Mouse (Mus musculus): ENCODE measurements at regions not wholly inside any gene's neighbourhood (a gene's known extent, or its start where the extent isn't known, plus 50 kb on each side); places are given as distances from the start of the nearest gene placed in this dataset.
A peak's percentile ranks its signal among the peaks of the same experiment; 100 is the strongest.

- no peak overlapping the region for H3K27ac ChIP-seq (ENCODE audit: insufficient read depth, low read length)
- 42% methylated on average over 5 of the region's 5 CpGs for WGBS
- DNase-seq = peak in 1 of 2 experiments; percentile 2
- no peaks in the 10 kb centered on the region for H3K27me3 ChIP-seq (ENCODE audit: control insufficient read depth, insufficient read depth, low read length)
- TF ChIP-seq POLR2A (IDR thresholded peaks at IDR 0.05; ENCODE audit: borderline replicate concordance, insufficient read depth, low read length) = no peak
- H3K4me1 ChIP-seq (ENCODE audit: control insufficient read depth, insufficient read depth, low read length) = no peaks in the 10 kb centered on the region
- no peak overlapping the region for H3K4me3 ChIP-seq (replicated peaks; ENCODE audit: insufficient read depth, low read depth, low read length)
Observed at GRCm38 (mm10) chr4:98215218-98215617, 167.9 kb downstream of the Tm2d1 start.

- Histone ChIP-seq H3K27me3 (ENCODE audit: control insufficient read depth, insufficient read depth, low read length) (no peaks in the 10 kb centered on the region), H3K27ac (ENCODE audit: insufficient read depth, low read length) (no peak overlapping the region), H3K4me3 (replicated peaks; ENCODE audit: insufficient read depth, low read depth, low read length) (no peak overlapping the region), H3K4me1 (ENCODE audit: control insufficient read depth, insufficient read depth, low read length) (no peaks in the 10 kb centered on the region)
- DNase-seq = no peak
- TF ChIP-seq POLR2A (IDR thresholded peaks at IDR 0.05; ENCODE audit: borderline replicate concordance, insufficient read depth, low read length) (no peak), CTCF (IDR thresholded peaks at IDR 0.05; ENCODE audit: borderline replicate concordance, insufficient read depth, low read depth, low read length) (no peak)
- WGBS = 77% methylated on average over 8 of the region's 8 CpGs
Observed at GRCm38 (mm10) chr4:98207446-98207845, 175.7 kb downstream of the Tm2d1 start.

- no peaks in the 10 kb centered on the region for H3K27me3 ChIP-seq (ENCODE audit: control insufficient read depth, insufficient read depth, low read length)
- H3K27ac ChIP-seq (ENCODE audit: insufficient read depth, low read length) = no peak overlapping the region
- TF ChIP-seq POLR2A (IDR thresholded peaks at IDR 0.05; ENCODE audit: borderline replicate concordance, insufficient read depth, low read length) (no peak), CTCF (IDR thresholded peaks at IDR 0.05; ENCODE audit: borderline replicate concordance, insufficient read depth, low read depth, low read length) (no peak)
- no peaks in the 10 kb centered on the region for H3K4me1 ChIP-seq (ENCODE audit: control insufficient read depth, insufficient read depth, low read length)
- H3K4me3 ChIP-seq (replicated peaks; ENCODE audit: insufficient read depth, low read depth, low read length) = no peak overlapping the region
- 48% methylated on average over 6 of the region's 6 CpGs for WGBS
- no peak for DNase-seq
Observed at GRCm38 (mm10) chr4:98206245-98206970, 176.7 kb downstream of the Tm2d1 start.

- no peak for DNase-seq
- TF ChIP-seq CTCF (IDR thresholded peaks at IDR 0.05; ENCODE audit: borderline replicate concordance, insufficient read depth, low read depth, low read length) = no peak
- no peak for TF ChIP-seq POLR2A (IDR thresholded peaks at IDR 0.05; ENCODE audit: borderline replicate concordance, insufficient read depth, low read length)
- Histone ChIP-seq H3K27ac (ENCODE audit: insufficient read depth, low read length) (no peak overlapping the region), H3K4me3 (replicated peaks; ENCODE audit: insufficient read depth, low read depth, low read length) (no peak overlapping the region), H3K27me3 (ENCODE audit: control insufficient read depth, insufficient read depth, low read length) (no peaks in the 10 kb centered on the region), H3K4me1 (ENCODE audit: control insufficient read depth, insufficient read depth, low read length) (no peaks in the 10 kb centered on the region)
- WGBS = 82% methylated on average over 3 of the region's 3 CpGs
Observed at GRCm38 (mm10) chr4:98203129-98203528, 180.0 kb downstream of the Tm2d1 start.

GRCm38 (mm10) chr4:98202232-98202631 lies 180.9 kb downstream of the Tm2d1 start:
- H3K27me3 ChIP-seq (ENCODE audit: control insufficient read depth, insufficient read depth, low read length) = no peaks in the 10 kb centered on the region
- no peak overlapping the region for H3K27ac ChIP-seq (ENCODE audit: insufficient read depth, low read length)
- H3K4me1 ChIP-seq (ENCODE audit: control insufficient read depth, insufficient read depth, low read length) = no peaks in the 10 kb centered on the region
- WGBS = 92% methylated on average over 2 of the region's 2 CpGs
- H3K4me3 ChIP-seq (replicated peaks; ENCODE audit: insufficient read depth, low read depth, low read length) = no peak overlapping the region
- TF ChIP-seq CTCF (IDR thresholded peaks at IDR 0.05; ENCODE audit: borderline replicate concordance, insufficient read depth, low read depth, low read length) = no peak
- TF ChIP-seq POLR2A (IDR thresholded peaks at IDR 0.05; ENCODE audit: borderline replicate concordance, insufficient read depth, low read length) = no peak
- DNase-seq = no peak

- no peaks in the 10 kb centered on the region for H3K4me1 ChIP-seq (ENCODE audit: control insufficient read depth, insufficient read depth, low read length)
- 20% methylated on average over 3 of the region's 3 CpGs for WGBS
- TF ChIP-seq CTCF (IDR thresholded peaks at IDR 0.05; ENCODE audit: borderline replicate concordance, insufficient read depth, low read depth, low read length) = no peak
- TF ChIP-seq POLR2A (IDR thresholded peaks at IDR 0.05; ENCODE audit: borderline replicate concordance, insufficient read depth, low read length) = no peak
- H3K27ac ChIP-seq (ENCODE audit: insufficient read depth, low read length) = no peak overlapping the region
- peak; percentile 13 to 56 for DNase-seq
- no peaks in the 10 kb centered on the region for H3K27me3 ChIP-seq (ENCODE audit: control insufficient read depth, insufficient read depth, low read length)
- no peak overlapping the region for H3K4me3 ChIP-seq (replicated peaks; ENCODE audit: insufficient read depth, low read depth, low read length)
Observed at GRCm38 (mm10) chr4:98201102-98201501, 182.0 kb downstream of the Tm2d1 start.

GRCm38 (mm10) chr4:98200701-98201100 lies 182.4 kb downstream of the Tm2d1 start:
- 87% methylated on average over 1 of the region's 1 CpGs for WGBS
- Histone ChIP-seq H3K27me3 (ENCODE audit: control insufficient read depth, insufficient read depth, low read length) (no peaks in the 10 kb centered on the region), H3K4me1 (ENCODE audit: control insufficient read depth, insufficient read depth, low read length) (no peaks in the 10 kb centered on the region), H3K27ac (ENCODE audit: insufficient read depth, low read length) (no peak overlapping the region), H3K4me3 (replicated peaks; ENCODE audit: insufficient read depth, low read depth, low read length) (no peak overlapping the region)
- TF ChIP-seq CTCF (IDR thresholded peaks at IDR 0.05; ENCODE audit: borderline replicate concordance, insufficient read depth, low read depth, low read length) (no peak), POLR2A (IDR thresholded peaks at IDR 0.05; ENCODE audit: borderline replicate concordance, insufficient read depth, low read length) (no peak)
- DNase-seq = no peak

GRCm38 (mm10) chr4:98190318-98190717 lies 192.8 kb downstream of the Tm2d1 start:
- Histone ChIP-seq H3K27ac (ENCODE audit: insufficient read depth, low read length) (no peak overlapping the region), H3K4me1 (ENCODE audit: control insufficient read depth, insufficient read depth, low read length) (no peaks in the 10 kb centered on the region), H3K4me3 (replicated peaks; ENCODE audit: insufficient read depth, low read depth, low read length) (no peak overlapping the region), H3K27me3 (ENCODE audit: control insufficient read depth, insufficient read depth, low read length) (no peaks in the 10 kb centered on the region)
- TF ChIP-seq POLR2A (IDR thresholded peaks at IDR 0.05; ENCODE audit: borderline replicate concordance, insufficient read depth, low read length) (no peak), CTCF (IDR thresholded peaks at IDR 0.05; ENCODE audit: borderline replicate concordance, insufficient read depth, low read depth, low read length) (no peak)
- DNase-seq = no peak
- 74% methylated on average over 3 of the region's 3 CpGs for WGBS

All from cerebellum, adult 2 months (tissue).